Mouse (Mus musculus): ENCODE results near the gene Chd9. TPM values are rescaled to one million over a fixed set of nuclear protein-coding genes. Genes with fewer than 3 reads are reported as not detected.

The Chd9 gene
- polyA plus RNA-seq (2012): 1.4 and 1.8 TPM in 2 replicates

- no peak for TF ChIP-seq GATA1 (IDR thresholded peaks at IDR 0.05; ENCODE audit: low read length)
Observed at GRCm38 (mm10) chr8:90828181-90828986, at the start of gene Chd9. Gene Chd9 (plus strand): TSS chr8:90828352.

GRCm38 (mm10) chr8:90791616-90792015 lies 36.5 kb upstream of the Chd9 start:
- no peak for TF ChIP-seq GATA1 (IDR thresholded peaks at IDR 0.05; ENCODE audit: low read length)

GRCm38 (mm10) chr8:90793710-90794109 lies 34.4 kb upstream of the Chd9 start:
- no peak for TF ChIP-seq GATA1 (IDR thresholded peaks at IDR 0.05; ENCODE audit: low read length)

GRCm38 (mm10) chr8:90794990-90795861 lies 32.9 kb upstream of the Chd9 start:
- no peak for TF ChIP-seq GATA1 (IDR thresholded peaks at IDR 0.05; ENCODE audit: low read length)

GRCm38 (mm10) chr8:90799473-90799872 lies 28.7 kb upstream of the Chd9 start:
- no peak for TF ChIP-seq GATA1 (IDR thresholded peaks at IDR 0.05; ENCODE audit: low read length)

GRCm38 (mm10) chr8:90813602-90814320 lies 14.4 kb upstream of the Chd9 start:
- no peak for TF ChIP-seq GATA1 (IDR thresholded peaks at IDR 0.05; ENCODE audit: low read length)

GRCm38 (mm10) chr8:90816061-90816882 lies 11.9 kb upstream of the Chd9 start:
- no peak for TF ChIP-seq GATA1 (IDR thresholded peaks at IDR 0.05; ENCODE audit: low read length)

GRCm38 (mm10) chr8:90817293-90817692 lies 10.9 kb upstream of the Chd9 start, which contains the start of gene Gm19935:
Gene Gm19935 (minus strand): TSS chr8:90817393.
- no peak for TF ChIP-seq GATA1 (IDR thresholded peaks at IDR 0.05; ENCODE audit: low read length)

GRCm38 (mm10) chr8:90819561-90820320 lies 8.4 kb upstream of the Chd9 start:
- TF ChIP-seq GATA1 (IDR thresholded peaks at IDR 0.05; ENCODE audit: low read length): no peak

GRCm38 (mm10) chr8:90820321-90820696 lies 7.8 kb upstream of the Chd9 start:
- no peak for TF ChIP-seq GATA1 (IDR thresholded peaks at IDR 0.05; ENCODE audit: low read length)

GRCm38 (mm10) chr8:90822443-90822842 lies 5.7 kb upstream of the Chd9 start:
- TF ChIP-seq GATA1 (IDR thresholded peaks at IDR 0.05; ENCODE audit: low read length): no peak

- TF ChIP-seq GATA1 (IDR thresholded peaks at IDR 0.05; ENCODE audit: low read length): no peak
Observed at GRCm38 (mm10) chr8:90825459-90825871, 2.7 kb upstream of the Chd9 start.

GRCm38 (mm10) chr8:90828987-90829740 lies 1.0 kb downstream of the Chd9 start:
- TF ChIP-seq GATA1 (IDR thresholded peaks at IDR 0.05; ENCODE audit: low read length): no peak
